Mouse (Mus musculus) CH12.LX (cell line): Measurements from ENCODE around the gene Vmn1r189. TPM values are rescaled to one million over a fixed set of nuclear protein-coding genes. Genes with fewer than 3 reads are reported as not detected.

Experiments
- DNase-seq: peaks from one replicate; pipeline ENCODE4 v3.0.0-alpha.2; 2013; ENCODE audit errors: extremely low read depth
- H3K27ac ChIP-seq: 2 replicates; pipeline ENCODE4 v1.5.1; 2012; ENCODE audit warnings: low read depth, mild to moderate bottlenecking, control low read depth, moderate library complexity; ENCODE audit not compliant: insufficient read depth
- H3K27me3 ChIP-seq: replicated peaks from 2 replicates; pipeline ENCODE3; 2012; ENCODE audit warnings: inconsistent platforms
- H3K36me3 ChIP-seq, 2 experiments: replicated peaks in 1 of 2; 2 replicates each; pipeline versions ENCODE3 to v1.6.1; 2012; ENCODE audit warnings: inconsistent platforms in 1 of 2, low read length in 1 of 2, mild to moderate bottlenecking in 1 of 2, mixed read lengths in 1 of 2, moderate library complexity in 1 of 2; ENCODE audit not compliant: control insufficient read depth in 1 of 2, insufficient read depth in 1 of 2
- H3K4me1 ChIP-seq, 2 experiments: 2 replicates each; pipeline ENCODE4 v1.6.1; 2012; ENCODE audit warnings: inconsistent platforms in 1 of 2, moderate library complexity in 1 of 2; ENCODE audit not compliant: insufficient read depth in 2 of 2, control insufficient read depth in 1 of 2
- H3K4me2 ChIP-seq: 2 replicates; pipeline ENCODE4 v1.6.1; 2012; ENCODE audit warnings: low read depth, mild to moderate bottlenecking, control low read depth; ENCODE audit not compliant: poor library complexity, insufficient read depth, severe bottlenecking
- H3K4me3 ChIP-seq, 3 experiments: fragments of 150-350 bp in 1 of 3; sonication (generic) in 1 of 3; replicated peaks in 1 of 3; 2 replicates each; pipeline versions ENCODE3 to v1.5.1; 2011 to 2012; ENCODE audit warnings: low read depth in 2 of 3, low read length in 2 of 3, mild to moderate bottlenecking in 2 of 3, moderate library complexity in 2 of 3, control low read depth in 1 of 3, improper control_type of control experiment in 1 of 3, inconsistent platforms in 1 of 3, mixed read lengths in 1 of 3; ENCODE audit not compliant: poor library complexity in 1 of 3
- H3K79me2 ChIP-seq: replicated peaks from 2 replicates; pipeline ENCODE4 v1.6.1; 2012; ENCODE audit warnings: mild to moderate bottlenecking, moderate library complexity; ENCODE audit not compliant: control insufficient read depth, poor library complexity, insufficient read depth, severe bottlenecking; ENCODE audit errors: extremely low read depth
- H3K9ac ChIP-seq: 2 replicates; pipeline ENCODE4 v1.6.1; 2012; ENCODE audit warnings: low read depth, mild to moderate bottlenecking, control low read depth, moderate library complexity; ENCODE audit not compliant: insufficient read depth
- H3K9me3 ChIP-seq: replicated peaks from 2 replicates; pipeline ENCODE3; 2012; ENCODE audit warnings: low read length, inconsistent platforms, mixed read lengths
- BHLHE40 ChIP-seq: IDR thresholded peaks from 2 replicates; pipeline ENCODE4 v1.6.1; 2011; ENCODE audit warnings: mild to moderate bottlenecking, low read depth, low read length, improper control_type of control experiment
- CHD1 ChIP-seq: IDR thresholded peaks from 2 replicates; pipeline ENCODE4 v1.6.1; 2012; ENCODE audit warnings: low read depth, low read length, improper control_type of control experiment, inconsistent platforms
- CTCF ChIP-seq, 2 experiments: IDR thresholded peaks in 1 of 2; conservative IDR thresholded peaks in 1 of 2; 2 replicates each; pipeline ENCODE4 v1.5.1; 2011 to 2012; ENCODE audit warnings: low read depth in 2 of 2, low read length in 2 of 2, improper control_type of control experiment in 1 of 2, inconsistent platforms in 1 of 2, mild to moderate bottlenecking in 1 of 2, moderate library complexity in 1 of 2
- E2F4 ChIP-seq: IDR thresholded peaks from 2 replicates; pipeline ENCODE4 v1.6.1; 2011; ENCODE audit warnings: low read depth, low read length, improper control_type of control experiment; ENCODE audit not compliant: insufficient replicate concordance
- ELF1 ChIP-seq: IDR thresholded peaks from 2 replicates; pipeline ENCODE4 v1.6.1; 2014; ENCODE audit warnings: low read depth, mild to moderate bottlenecking, inconsistent platforms, low read length, improper control_type of control experiment
- ETS1 ChIP-seq: conservative IDR thresholded peaks from 2 replicates; pipeline ENCODE4 v1.6.1; 2012; ENCODE audit warnings: low read depth, mild to moderate bottlenecking, inconsistent platforms, low read length, improper control_type of control experiment, moderate library complexity
- HCFC1 ChIP-seq: IDR thresholded peaks from 2 replicates; pipeline ENCODE4 v1.6.1; 2012; ENCODE audit warnings: low read depth, mild to moderate bottlenecking, inconsistent platforms, low read length, improper control_type of control experiment
- IRF4 ChIP-seq: IDR thresholded peaks from 2 replicates; pipeline ENCODE4 v1.6.1; 2014; ENCODE audit warnings: low read depth, mild to moderate bottlenecking, inconsistent platforms, low read length, improper control_type of control experiment
- JUND ChIP-seq: conservative IDR thresholded peaks from 2 replicates; pipeline ENCODE4 v1.6.1; 2011; ENCODE audit warnings: low read depth, low read length, improper control_type of control experiment
- KAT2A ChIP-seq: IDR thresholded peaks from 2 replicates; pipeline ENCODE4 v1.6.1; 2012; ENCODE audit warnings: low read length, improper control_type of control experiment, inconsistent platforms; ENCODE audit not compliant: insufficient replicate concordance
- MAFK ChIP-seq: IDR thresholded peaks from 2 replicates; pipeline ENCODE4 v1.6.1; 2011; ENCODE audit warnings: low read length, improper control_type of control experiment; ENCODE audit not compliant: insufficient replicate concordance
- MAX ChIP-seq: IDR thresholded peaks from 2 replicates; pipeline ENCODE4 v1.6.1; 2011; ENCODE audit warnings: low read length, improper control_type of control experiment
- MAZ ChIP-seq: IDR thresholded peaks from 2 replicates; pipeline ENCODE4 v1.6.1; 2012; ENCODE audit warnings: low read depth, mild to moderate bottlenecking, inconsistent platforms, low read length, improper control_type of control experiment, moderate library complexity
- MEF2A ChIP-seq: IDR thresholded peaks from 2 replicates; pipeline ENCODE4 v1.6.1; 2014; ENCODE audit warnings: low read depth, mild to moderate bottlenecking, inconsistent platforms, low read length, improper control_type of control experiment, borderline replicate concordance
- MXI1 ChIP-seq: IDR thresholded peaks from 2 replicates; pipeline ENCODE4 v1.6.1; 2011; ENCODE audit warnings: mild to moderate bottlenecking, low read depth, low read length, improper control_type of control experiment
- MYC ChIP-seq: IDR thresholded peaks from 2 replicates; pipeline ENCODE4 v1.6.1; 2011; ENCODE audit warnings: low read depth, mild to moderate bottlenecking, improper control_type of control experiment, low read length
- NELFE ChIP-seq: IDR thresholded peaks from 2 replicates; pipeline ENCODE4 v1.6.1; 2011; ENCODE audit warnings: low read depth, low read length, improper control_type of control experiment
- NRF1 ChIP-seq: IDR thresholded peaks from 2 replicates; pipeline ENCODE4 v1.6.1; 2014; ENCODE audit warnings: low read depth, mild to moderate bottlenecking, inconsistent platforms, low read length, improper control_type of control experiment, moderate library complexity
- PAX5 ChIP-seq: IDR thresholded peaks from 2 replicates; pipeline ENCODE4 v1.6.1; 2012; ENCODE audit warnings: low read length, inconsistent platforms, mixed read lengths
- POLR2A ChIP-seq: IDR thresholded peaks from 2 replicates; pipeline ENCODE4 v1.6.1; 2011; ENCODE audit warnings: low read depth, mild to moderate bottlenecking, improper control_type of control experiment, low read length
- POLR2AphosphoS2 ChIP-seq: IDR thresholded peaks from 2 replicates; pipeline ENCODE4 v1.6.1; 2011; ENCODE audit warnings: low read depth, low read length, improper control_type of control experiment
- RAD21 ChIP-seq: IDR thresholded peaks from 2 replicates; pipeline ENCODE4 v1.6.1; 2011; ENCODE audit warnings: low read depth, mild to moderate bottlenecking, low read length, improper control_type of control experiment, moderate library complexity
- RCOR1 ChIP-seq: conservative IDR thresholded peaks from 2 replicates; pipeline ENCODE4 v1.6.1; 2012; ENCODE audit warnings: low read depth, mild to moderate bottlenecking, inconsistent platforms, low read length, improper control_type of control experiment
- SIN3A ChIP-seq: IDR thresholded peaks from 2 replicates; pipeline ENCODE4 v1.6.1; 2012; ENCODE audit warnings: low read length, improper control_type of control experiment, inconsistent platforms
- TCF12 ChIP-seq: IDR thresholded peaks from 2 replicates; pipeline ENCODE4 v1.6.1; 2014; ENCODE audit warnings: low read depth, mild to moderate bottlenecking, inconsistent platforms, low read length, improper control_type of control experiment
- USF1 ChIP-seq: IDR thresholded peaks from 2 replicates; pipeline ENCODE4 v1.6.1; 2014; ENCODE audit warnings: low read depth, mild to moderate bottlenecking, inconsistent platforms, low read length, improper control_type of control experiment
- USF2 ChIP-seq: conservative IDR thresholded peaks from 2 replicates; pipeline ENCODE4 v1.6.1; 2011; ENCODE audit warnings: low read depth, low read length, improper control_type of control experiment
- ZC3H11A ChIP-seq: IDR thresholded peaks from 2 replicates; pipeline ENCODE4 v1.6.1; 2012; ENCODE audit warnings: low read depth, mild to moderate bottlenecking, inconsistent platforms, low read length, improper control_type of control experiment
- ZNF384 ChIP-seq: IDR thresholded peaks from 2 replicates; pipeline ENCODE4 v1.6.1; 2012; ENCODE audit warnings: low read depth, low read length, improper control_type of control experiment, inconsistent platforms
- dilution Hi-C: fragments of 300-500 bp; cut with MboI; formaldehyde crosslinking; loops from 2 replicates; pipeline ENCODE4 v1.14.3; 2020; ENCODE audit warnings: low sequenced_read_pairs; ENCODE audit not compliant: extremely low pct_unique_long_range_greater_than_20kb, extremely low pct_ligation_motif_present
- in situ Hi-C: fragments of 300-500 bp; cut with MboI; formaldehyde crosslinking; loops from 3 replicates; pipeline ENCODE4 v1.14.3; 2019; ENCODE audit warnings: low sequenced_read_pairs, low pct_ligation_motif_present, low pct_unique_long_range_greater_than_20kb, mixed read lengths
- polyA plus RNA-seq: library from polyadenylated mRNA; unstranded; fragments of >175 nt; gene quantifications from 2 replicates; pipeline ENCODE4 v1.2.1, GENCODE M21; 2012; ENCODE audit warnings: low read depth; ENCODE audit not compliant: insufficient read length
- total RNA-seq, 2 experiments: library from RNA; depleted of rRNA; stranded (reverse); fragments of 300-350 nt in 1 of 2; fragments of >200 nt in 1 of 2; gene quantifications; 2 replicates each; pipeline ENCODE4 v1.2.3; 2012 to 2014

Vmn1r189 gene
- total and polyA plus RNA-seq, 3 experiments = not detected

DNA sequence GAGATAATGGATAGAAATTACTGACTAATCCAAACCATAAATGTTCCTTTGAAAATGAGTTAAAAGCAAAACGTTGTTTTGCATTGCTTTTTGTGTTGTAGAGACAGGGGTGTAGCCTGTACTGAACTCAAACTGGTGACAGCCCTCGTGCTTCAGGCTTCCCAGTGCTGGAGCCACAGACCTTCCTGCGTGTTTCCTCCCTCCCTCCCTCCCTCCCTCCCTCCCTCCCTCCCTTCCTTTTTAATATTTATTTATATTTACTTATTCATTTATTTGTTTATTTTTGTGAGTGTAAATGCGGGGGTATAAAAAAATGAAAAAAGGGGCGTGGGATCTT is 54.1 kb downstream of the Vmn1r189 start:
- H3K4me1 ChIP-seq = peaks cover 0 to 41% of the 10 kb centered on the region in 2 experiments; a peak in 3 of 4 replicates
- peak overlapping the region; percentile 52; the same call in 1 of the 2 replicates for H3K9ac ChIP-seq
- no peaks in the 10 kb centered on the region for H3K79me2 ChIP-seq
- H3K4me3 ChIP-seq = peak overlapping the region in 2 of 3 experiments; percentile 38 to 60
- peak overlapping the region; percentile 61 for H3K4me2 ChIP-seq
- no peaks in the 10 kb centered on the region for H3K9me3 ChIP-seq
- H3K27ac ChIP-seq = no peak overlapping the region
- TF ChIP-seq E2F4 (no peak), NRF1 (no peak), HCFC1 (no peak), MAZ (no peak), MXI1 (no peak), JUND (no peak), ELF1 (no peak), ZNF384 (no peak), NELFE (no peak), USF2 (no peak), RCOR1 (no peak), ZC3H11A (no peak), ETS1 (no peak), TCF12 (no peak)
- H3K36me3 ChIP-seq = no peaks in the 10 kb centered on the region
- no peaks in the 10 kb centered on the region for H3K27me3 ChIP-seq
- DNase-seq = no peak
- in situ Hi-C loops (no loop called here), dilution Hi-C loops (no loop called here)

DNA sequence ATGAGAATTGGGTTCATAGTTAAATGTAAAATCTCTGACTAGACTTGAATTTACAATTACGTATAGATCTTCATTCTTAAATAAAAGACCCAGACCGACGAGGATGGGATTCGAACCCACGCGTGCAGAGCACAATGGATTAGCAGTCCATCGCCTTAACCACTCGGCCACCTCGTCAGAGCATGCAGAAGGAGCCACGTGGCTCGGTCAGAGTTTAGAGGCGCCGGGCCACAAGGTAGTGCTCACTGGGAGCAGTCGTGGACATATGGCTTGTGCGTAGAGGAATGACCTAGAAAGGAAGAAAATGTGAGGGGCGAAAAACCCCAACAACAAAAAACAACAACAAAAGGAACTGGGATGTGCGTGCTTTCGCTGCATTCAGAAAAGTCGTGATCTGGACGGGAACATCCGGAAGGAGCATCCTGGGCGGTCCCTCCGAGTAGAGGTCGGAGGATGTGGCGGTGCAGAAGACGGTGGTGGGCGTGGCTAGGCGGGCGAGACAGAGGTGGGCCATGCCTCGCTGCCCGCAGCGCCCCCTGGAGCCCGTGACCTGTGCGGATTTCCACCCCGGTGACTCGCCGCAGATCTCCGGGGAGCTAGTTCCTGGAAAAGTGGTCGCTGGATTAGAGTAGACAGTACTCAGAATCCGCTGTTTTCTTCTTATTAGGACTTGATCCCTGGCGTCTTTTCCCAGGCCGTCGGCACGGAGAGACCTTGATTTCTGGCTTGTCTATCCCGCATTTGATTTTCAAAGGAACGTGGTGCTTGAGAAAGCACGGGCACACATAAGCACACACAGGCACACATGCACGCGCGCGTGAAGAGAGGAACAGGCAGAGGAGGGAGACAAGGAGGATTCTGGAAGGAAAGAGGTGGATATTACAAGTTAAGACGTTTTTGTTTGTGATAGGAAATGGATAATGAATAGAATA is 54.8 kb downstream of the Vmn1r189 start:
- peak; percentile 96 for DNase-seq
- no peaks in the 10 kb centered on the region for H3K36me3 ChIP-seq
- no peaks in the 10 kb centered on the region for H3K79me2 ChIP-seq
- peak overlapping the region; percentile 90 for H3K9ac ChIP-seq
- no peaks in the 10 kb centered on the region for H3K9me3 ChIP-seq
- H3K4me3 ChIP-seq = peak overlapping the region; percentile 60 to 78 (median 64)
- in situ Hi-C loops (no loop called here), dilution Hi-C loops (no loop called here)
- H3K27me3 ChIP-seq = no peaks in the 10 kb centered on the region
- H3K27ac ChIP-seq = peak overlapping the region; percentile 86
- peak overlapping the region; percentile 63 for H3K4me2 ChIP-seq
- peaks cover 0 to 43% of the 10 kb centered on the region in 2 experiments; a peak in 3 of 4 replicates for H3K4me1 ChIP-seq
- TF ChIP-seq BHLHE40 (peak; percentile 83), RAD21 (peak; percentile 21), MAZ (no peak), ELF1 (peak; percentile 95), POLR2AphosphoS2 (no peak), MEF2A (peak; percentile 48; the same call in 1 of the 2 replicates), KAT2A (peak; percentile 81; the same call in 1 of the 2 replicates), JUND (peak; percentile 34; the same call in 1 of the 2 replicates), POLR2A (peak; percentile 84), IRF4 (no peak; the same call in 1 of the 2 replicates), MAX (peak; percentile 93), ZC3H11A (no peak), CTCF (conservative IDR thresholded peaks at IDR 0.05 in 1 of 2, IDR thresholded peaks at IDR 0.05 in 1 of 2; ENCODE audit: low read depth in 2 of 2, low read length in 2 of 2) (peak in 1 of 2 experiments; percentile 82; a peak in 3 of 4 replicates), SIN3A (peak; percentile 47; the same call in 1 of the 2 replicates), MAFK (peak; percentile 96), MYC (peak; percentile 84), MXI1 (peak; percentile 87), RCOR1 (peak; percentile 19; the same call in 1 of the 2 replicates), PAX5 (no peak), CHD1 (no peak), USF1 (no peak; the same call in none of the 2 replicates), E2F4 (peak; percentile 81; the same call in 1 of the 2 replicates), ETS1 (0 out of 2 replicates have a peak, but pooled peaks have one; percentile 37)
